Mouse (Mus musculus) left cerebral cortex, adult 11 months (tissue): Measurements from ENCODE around the gene Sestd1.

Experiments
- DNase-seq: peaks from one replicate; pipeline ENCODE4 v3.0.0; 2022; ENCODE audit warnings: low spot score

Gene Sestd1

GRCm38 (mm10) chr2:77270781-77271180 is 9.6 kb downstream of the Sestd1 start:
- DNase-seq: no peak

- DNase-seq: no peak
Observed at GRCm38 (mm10) chr2:77270136-77270535, 10.3 kb downstream of the Sestd1 start.

- no peak for DNase-seq
Observed at GRCm38 (mm10) chr2:77268612-77269239, 11.7 kb downstream of the Sestd1 start.

GRCm38 (mm10) chr2:77266931-77267330 is 13.5 kb downstream of the Sestd1 start:
- no peak for DNase-seq

- DNase-seq: no peak
Observed at GRCm38 (mm10) chr2:77266011-77266410, 14.4 kb downstream of the Sestd1 start.

GRCm38 (mm10) chr2:77265301-77265700 is 15.1 kb downstream of the Sestd1 start:
- DNase-seq: no peak

- DNase-seq: no peak
Observed at GRCm38 (mm10) chr2:77264550-77264949, 15.8 kb downstream of the Sestd1 start.

GRCm38 (mm10) chr2:77263477-77264435 is 16.6 kb downstream of the Sestd1 start:
- DNase-seq: no peak

GRCm38 (mm10) chr2:77260134-77260533 is 20.3 kb downstream of the Sestd1 start:
- DNase-seq: no peak

GRCm38 (mm10) chr2:77253227-77253626 is 27.2 kb downstream of the Sestd1 start:
- no peak for DNase-seq

- no peak for DNase-seq
Observed at GRCm38 (mm10) chr2:77251736-77252135, 28.7 kb downstream of the Sestd1 start.

GRCm38 (mm10) chr2:77249771-77250681 is 30.4 kb downstream of the Sestd1 start:
- DNase-seq: no peak

- DNase-seq: no peak
Observed at GRCm38 (mm10) chr2:77248416-77248815, 32.0 kb downstream of the Sestd1 start.

- no peak for DNase-seq
Observed at GRCm38 (mm10) chr2:77247200-77247830, 33.1 kb downstream of the Sestd1 start.

- DNase-seq: no peak
Observed at GRCm38 (mm10) chr2:77245806-77246205, 34.6 kb downstream of the Sestd1 start.

- DNase-seq: no peak
Observed at GRCm38 (mm10) chr2:77242248-77242647, 38.1 kb downstream of the Sestd1 start.

GRCm38 (mm10) chr2:77238607-77239006 is 41.8 kb downstream of the Sestd1 start:
- no peak for DNase-seq

- no peak for DNase-seq
Observed at GRCm38 (mm10) chr2:77238046-77238445, 42.3 kb downstream of the Sestd1 start.

- no peak for DNase-seq
Observed at GRCm38 (mm10) chr2:77236860-77237259, 43.5 kb downstream of the Sestd1 start.

- DNase-seq: no peak
Observed at GRCm38 (mm10) chr2:77235896-77236295, 44.5 kb downstream of the Sestd1 start.

GRCm38 (mm10) chr2:77232604-77233003 is 47.8 kb downstream of the Sestd1 start:
- DNase-seq: no peak

GRCm38 (mm10) chr2:77220960-77221359 is 59.4 kb downstream of the Sestd1 start:
- peak; percentile 33 for DNase-seq
